Mouse (Mus musculus): ENCODE measurements around the gene Rcbtb2. TPM values are rescaled to one million over a fixed set of nuclear protein-coding genes. Genes with fewer than 3 reads are reported as not detected.

Gene Rcbtb2
- polyA plus RNA-seq, 1 experiment: 14.4 TPM

DNA sequence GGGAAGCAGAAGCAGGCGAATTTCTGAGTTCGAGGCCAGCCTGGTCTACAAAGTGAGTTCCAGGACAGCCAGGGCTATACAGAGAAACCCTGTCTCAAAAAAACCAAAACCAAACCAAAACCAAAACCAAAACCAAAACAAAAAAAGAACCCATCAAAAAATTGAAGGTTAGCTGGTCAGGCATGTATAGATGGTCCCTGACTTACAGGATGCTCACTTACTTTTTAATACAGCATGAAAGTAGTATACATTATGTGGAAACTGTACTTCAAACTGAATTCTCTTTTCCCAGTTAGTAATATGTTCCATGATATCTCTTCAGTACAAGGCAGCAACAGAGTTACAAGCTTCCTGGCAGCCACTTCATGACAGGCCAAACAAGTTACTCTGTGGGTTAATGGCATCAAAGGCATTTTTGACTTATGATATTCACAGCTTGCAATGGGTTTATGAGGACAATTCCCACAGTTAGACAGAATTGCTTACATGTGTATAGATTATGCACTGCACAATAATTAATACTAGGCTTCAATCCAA is 121.3 kb downstream of the Rcbtb2 start:
- H3K4me3 ChIP-seq (ENCODE audit: extremely low read depth, insufficient read depth, insufficient read length): no peak overlapping the region
- no peak for TF ChIP-seq POLR2A (IDR thresholded peaks at IDR 0.05; ENCODE audit: low read depth, low read length)
- no peak for TF ChIP-seq CTCF (IDR thresholded peaks at IDR 0.05; ENCODE audit: extremely low read depth, insufficient read depth, insufficient read length, insufficient replicate concordance)
- H3K27ac ChIP-seq (ENCODE audit: insufficient read depth, low read length): no peak overlapping the region; the same call in 1 of the 2 replicates
- H3K27me3 ChIP-seq (ENCODE audit: control insufficient read depth, insufficient read depth, low read length): no peaks in the 10 kb centered on the region
- peaks cover 1% of the 10 kb centered on the region; the same call in 1 of the 2 replicates for H3K36me3 ChIP-seq (ENCODE audit: control insufficient read depth, insufficient read depth, low read length)
- DNase-seq (ENCODE audit: low read depth in 1 of 2, low spot score in 2 of 2): no peak
- whole genome bisulfite sequencing: 81% methylated on average over 2 of the region's 2 CpGs
- H3K4me1 ChIP-seq (ENCODE audit: control insufficient read depth, insufficient read depth, insufficient read length): peaks cover 2% of the 10 kb centered on the region; the same call in 1 of the 2 replicates

DNA sequence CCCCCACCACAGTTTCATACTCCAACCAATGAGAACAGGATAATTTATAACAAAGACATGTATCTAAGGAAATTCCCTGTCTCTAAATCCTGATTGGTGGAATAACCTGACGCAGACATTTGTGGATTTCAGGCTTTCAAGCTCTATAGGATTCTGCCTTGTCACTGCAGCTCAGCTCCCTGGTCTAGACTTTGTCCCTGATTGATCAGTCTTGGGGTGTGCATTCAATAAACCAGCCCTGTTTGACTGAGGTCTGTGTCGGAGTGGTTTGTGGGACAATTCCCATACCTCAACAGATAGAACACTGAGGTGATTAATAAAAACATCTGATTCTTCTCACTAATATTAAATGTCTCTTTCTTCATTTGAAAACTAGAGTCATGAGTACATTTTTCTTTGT is 127.2 kb downstream of the Rcbtb2 start:
- no peaks in the 10 kb centered on the region for H3K27me3 ChIP-seq (ENCODE audit: control insufficient read depth, insufficient read depth, low read length)
- WGBS: 97% methylated on average over 2 of the region's 2 CpGs
- peaks cover 6% of the 10 kb centered on the region for H3K36me3 ChIP-seq (ENCODE audit: control insufficient read depth, insufficient read depth, low read length)
- no peak overlapping the region for H3K4me3 ChIP-seq (ENCODE audit: extremely low read depth, insufficient read depth, insufficient read length)
- TF ChIP-seq CTCF (IDR thresholded peaks at IDR 0.05; ENCODE audit: extremely low read depth, insufficient read depth, insufficient read length, insufficient replicate concordance) (no peak), POLR2A (IDR thresholded peaks at IDR 0.05; ENCODE audit: low read depth, low read length) (no peak)
- no peak for DNase-seq (ENCODE audit: low read depth in 1 of 2, low spot score in 2 of 2)
- no peak overlapping the region for H3K27ac ChIP-seq (ENCODE audit: insufficient read depth, low read length)
- no peaks in the 10 kb centered on the region for H3K4me1 ChIP-seq (ENCODE audit: control insufficient read depth, insufficient read depth, insufficient read length)

DNA sequence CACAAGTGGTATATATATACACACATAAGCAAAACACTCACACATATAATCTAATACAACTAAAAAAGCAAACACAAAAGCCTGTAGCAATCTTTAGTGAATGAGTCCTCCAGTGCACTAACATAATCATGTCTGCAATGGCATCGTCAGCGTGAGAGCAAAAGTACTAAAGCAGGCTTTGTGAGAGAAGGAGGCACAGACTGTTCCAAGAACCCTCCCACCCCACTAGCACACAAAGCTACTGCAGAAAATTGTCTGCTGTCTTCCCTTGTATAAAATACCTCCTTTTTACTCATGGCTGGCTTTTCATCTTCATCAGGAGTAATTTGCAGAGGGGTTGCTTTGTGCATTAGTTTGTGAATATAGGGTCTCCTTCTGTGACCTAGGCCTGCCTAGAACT is 129.4 kb downstream of the Rcbtb2 start:
- peaks cover 6% of the 10 kb centered on the region for H3K36me3 ChIP-seq (ENCODE audit: control insufficient read depth, insufficient read depth, low read length)
- H3K27me3 ChIP-seq (ENCODE audit: control insufficient read depth, insufficient read depth, low read length): no peaks in the 10 kb centered on the region
- no peak overlapping the region for H3K27ac ChIP-seq (ENCODE audit: insufficient read depth, low read length)
- TF ChIP-seq POLR2A (IDR thresholded peaks at IDR 0.05; ENCODE audit: low read depth, low read length): no peak
- no peak for TF ChIP-seq CTCF (IDR thresholded peaks at IDR 0.05; ENCODE audit: extremely low read depth, insufficient read depth, insufficient read length, insufficient replicate concordance)
- 89% methylated on average over 2 of the region's 2 CpGs for WGBS
- DNase-seq (ENCODE audit: low read depth in 1 of 2, low spot score in 2 of 2): no peak
- H3K4me3 ChIP-seq (ENCODE audit: extremely low read depth, insufficient read depth, insufficient read length): no peak overlapping the region
- H3K4me1 ChIP-seq (ENCODE audit: control insufficient read depth, insufficient read depth, insufficient read length): no peaks in the 10 kb centered on the region

DNA sequence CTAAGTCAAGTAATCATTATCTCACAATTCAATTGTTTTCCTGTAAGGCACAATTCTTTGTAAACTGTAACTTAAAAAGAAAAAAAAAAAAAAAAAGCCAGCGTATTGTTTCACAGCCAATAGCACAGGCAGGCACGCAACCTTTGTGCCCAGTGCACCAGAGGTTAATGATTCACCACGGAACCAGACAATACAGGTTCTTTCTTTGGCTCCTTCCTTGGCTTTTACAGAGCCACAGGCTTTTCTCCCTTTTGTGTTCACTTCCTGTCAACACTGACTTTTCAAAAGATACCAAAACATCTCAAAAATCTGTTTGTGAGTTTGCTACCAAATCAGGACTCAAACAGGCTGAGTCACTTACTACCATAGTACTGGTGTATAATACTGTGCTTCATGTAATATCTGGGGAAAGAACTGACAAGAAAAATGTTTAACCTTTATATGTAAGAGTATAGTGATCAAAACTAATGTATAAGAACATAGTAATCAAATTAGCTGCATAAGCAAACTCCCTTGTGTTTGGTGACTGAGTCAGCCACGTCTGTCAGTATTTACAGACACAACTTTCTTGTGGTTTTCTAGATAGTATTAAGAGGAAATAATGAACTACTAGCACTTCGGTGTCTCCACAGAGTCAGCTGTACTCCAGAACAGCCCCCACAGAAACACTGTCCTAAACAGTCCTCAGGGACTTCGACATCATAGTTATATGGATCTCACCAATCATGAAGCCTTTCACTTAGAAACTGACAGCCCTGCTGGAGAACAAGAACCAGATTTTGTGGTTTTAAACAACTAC is 130.8 kb downstream of the Rcbtb2 start:
- H3K4me3 ChIP-seq (ENCODE audit: extremely low read depth, insufficient read depth, insufficient read length): no peak overlapping the region
- no peak for DNase-seq (ENCODE audit: low read depth in 1 of 2, low spot score in 2 of 2)
- TF ChIP-seq CTCF (IDR thresholded peaks at IDR 0.05; ENCODE audit: extremely low read depth, insufficient read depth, insufficient read length, insufficient replicate concordance) (no peak), POLR2A (IDR thresholded peaks at IDR 0.05; ENCODE audit: low read depth, low read length) (no peak)
- no peaks in the 10 kb centered on the region for H3K27me3 ChIP-seq (ENCODE audit: control insufficient read depth, insufficient read depth, low read length)
- 53% methylated on average over 6 of the region's 6 CpGs for WGBS
- H3K27ac ChIP-seq (ENCODE audit: insufficient read depth, low read length): no peak overlapping the region
- H3K4me1 ChIP-seq (ENCODE audit: control insufficient read depth, insufficient read depth, insufficient read length): no peaks in the 10 kb centered on the region
- peaks cover 8% of the 10 kb centered on the region for H3K36me3 ChIP-seq (ENCODE audit: control insufficient read depth, insufficient read depth, low read length)

DNA sequence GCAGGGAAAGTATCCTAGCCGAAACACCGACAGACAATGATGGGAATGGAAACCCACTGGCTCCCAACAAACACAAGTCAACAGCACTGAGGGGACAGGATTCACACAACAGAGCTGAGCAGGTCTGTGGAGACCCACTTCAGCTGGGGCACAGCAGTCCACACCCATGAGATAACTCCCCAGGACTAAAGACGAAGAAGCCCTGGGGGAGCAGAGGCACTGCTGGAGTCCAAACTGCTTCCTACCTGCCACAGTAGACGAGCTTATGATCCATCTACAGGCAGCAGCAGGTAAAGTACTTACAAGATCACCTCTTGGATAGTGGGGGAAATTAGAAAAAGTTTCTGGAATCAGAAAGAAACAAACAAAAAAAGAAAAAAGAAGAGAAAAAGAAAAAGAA is 131.6 kb downstream of the Rcbtb2 start:
- Histone ChIP-seq H3K27ac (ENCODE audit: insufficient read depth, low read length) (peak overlapping the region; percentile 35; the same call in 1 of the 2 replicates), H3K4me3 (ENCODE audit: extremely low read depth, insufficient read depth, insufficient read length) (no peak overlapping the region), H3K27me3 (ENCODE audit: control insufficient read depth, insufficient read depth, low read length) (no peaks in the 10 kb centered on the region), H3K36me3 (ENCODE audit: control insufficient read depth, insufficient read depth, low read length) (peaks cover 8% of the 10 kb centered on the region), H3K4me1 (ENCODE audit: control insufficient read depth, insufficient read depth, insufficient read length) (no peaks in the 10 kb centered on the region)
- no peak for TF ChIP-seq CTCF (IDR thresholded peaks at IDR 0.05; ENCODE audit: extremely low read depth, insufficient read depth, insufficient read length, insufficient replicate concordance)
- no peak for TF ChIP-seq POLR2A (IDR thresholded peaks at IDR 0.05; ENCODE audit: low read depth, low read length)
- no peak for DNase-seq (ENCODE audit: low read depth in 1 of 2, low spot score in 2 of 2)
- whole genome bisulfite sequencing: 92% methylated on average over 4 of the region's 4 CpGs

DNA sequence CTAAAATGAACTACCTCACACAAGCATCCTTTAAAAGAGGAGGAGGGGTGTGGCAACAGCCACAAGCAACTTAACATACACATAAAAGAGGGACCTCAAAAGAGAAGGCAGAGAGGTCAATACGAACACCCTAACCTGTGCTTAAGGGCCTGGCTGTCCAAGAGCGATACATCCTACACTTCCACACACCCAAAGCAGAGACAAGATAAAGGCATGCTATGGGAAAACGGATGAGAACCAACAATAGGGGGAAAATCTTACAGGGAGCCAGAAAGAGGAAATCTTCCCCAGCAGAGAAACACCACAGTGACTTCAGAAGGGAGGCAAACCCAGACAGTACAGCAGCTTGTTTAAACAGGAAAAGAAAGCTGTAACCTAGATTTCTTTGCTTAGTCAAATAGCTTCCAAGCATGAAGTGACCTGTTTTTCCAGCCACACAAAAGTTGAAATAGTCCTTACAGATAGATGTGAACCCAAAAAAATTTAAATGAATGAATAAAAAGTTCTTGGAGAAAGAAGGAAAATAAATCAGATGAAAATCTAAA is 132.7 kb downstream of the Rcbtb2 start:
- H3K4me1 ChIP-seq (ENCODE audit: control insufficient read depth, insufficient read depth, insufficient read length): no peaks in the 10 kb centered on the region

More for the DNA sequence above, 132.7 kb downstream of the Rcbtb2 start:
- Histone ChIP-seq H3K4me3 (ENCODE audit: extremely low read depth, insufficient read depth, insufficient read length) (no peak overlapping the region), H3K27me3 (ENCODE audit: control insufficient read depth, insufficient read depth, low read length) (no peaks in the 10 kb centered on the region), H3K36me3 (ENCODE audit: control insufficient read depth, insufficient read depth, low read length) (peaks cover 6% of the 10 kb centered on the region), H3K27ac (ENCODE audit: insufficient read depth, low read length) (no peak overlapping the region; the same call in 1 of the 2 replicates)
- 68% methylated on average over 3 of the region's 3 CpGs for WGBS
- no peak for TF ChIP-seq POLR2A (IDR thresholded peaks at IDR 0.05; ENCODE audit: low read depth, low read length)
- TF ChIP-seq CTCF (IDR thresholded peaks at IDR 0.05; ENCODE audit: extremely low read depth, insufficient read depth, insufficient read length, insufficient replicate concordance): no peak
- DNase-seq (ENCODE audit: low read depth in 1 of 2, low spot score in 2 of 2): no peak
